Mouse (Mus musculus) retina, postnatal 1 day (tissue): ENCODE measurements around the gene 1700067P10Rik.

ENCODE experiments used
- DNase-seq: peaks from one replicate; pipeline ENCODE4 v3.0.0-alpha.2; 2012

The 1700067P10Rik gene

DNA sequence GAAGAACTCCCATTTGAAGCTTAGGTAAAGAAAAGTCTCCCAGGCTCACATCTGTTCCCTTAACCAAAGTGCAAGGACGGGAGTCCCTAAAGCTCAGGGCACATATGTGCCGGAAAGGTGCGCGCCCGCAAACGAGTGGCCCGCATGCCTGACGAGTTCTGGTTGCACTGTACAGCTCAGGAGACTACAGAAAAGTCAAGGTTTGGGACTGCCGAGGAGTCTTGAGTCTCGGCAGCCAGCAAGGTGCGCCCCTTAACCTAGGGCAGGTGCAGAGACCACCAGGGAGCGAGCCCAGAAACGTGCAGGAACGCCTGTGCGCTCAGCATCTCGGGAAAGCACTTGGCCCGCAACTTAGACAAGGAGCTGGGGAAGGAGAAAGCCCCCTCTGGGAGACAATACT lies 7.2 kb downstream of the 1700067P10Rik start:
- DNase-seq, result no peak

DNA sequence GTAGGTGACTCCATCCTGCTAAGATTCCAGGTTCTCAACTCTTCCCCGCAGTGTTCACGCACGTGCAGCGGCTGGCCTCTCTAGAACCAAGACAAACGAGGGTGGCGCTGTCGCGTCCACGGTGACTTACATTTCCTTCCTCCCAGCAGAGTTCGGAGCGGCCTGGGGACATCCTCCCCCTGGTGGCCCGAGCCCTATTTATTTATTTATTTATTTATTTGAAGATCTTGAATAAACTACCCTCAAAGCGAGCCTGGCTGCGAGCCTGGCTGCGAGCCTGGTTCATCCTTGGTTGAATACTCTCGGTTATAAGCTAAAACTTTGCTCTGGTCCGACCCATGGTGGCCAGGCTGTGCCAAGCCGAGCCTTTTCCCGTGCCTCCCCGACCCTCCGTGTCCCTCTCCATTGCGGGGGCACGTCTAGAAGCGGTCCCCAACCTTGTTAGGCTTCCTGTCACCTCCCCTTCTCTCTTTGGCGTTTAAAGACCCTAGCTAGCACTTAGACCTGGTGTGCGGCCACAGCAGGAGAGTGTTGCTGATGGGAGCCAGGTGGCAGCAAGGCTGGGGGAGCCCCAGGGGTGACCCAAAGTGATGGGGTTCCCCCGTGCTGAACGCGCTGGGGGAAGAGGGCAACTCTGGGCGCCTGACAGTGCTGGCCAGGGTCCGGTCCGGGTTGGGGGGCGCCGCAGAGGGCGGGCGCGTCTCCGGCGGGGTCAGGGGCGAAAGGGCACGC lies 8.1 kb downstream of the 1700067P10Rik start:
- peak; percentile 83 for DNase-seq

DNA sequence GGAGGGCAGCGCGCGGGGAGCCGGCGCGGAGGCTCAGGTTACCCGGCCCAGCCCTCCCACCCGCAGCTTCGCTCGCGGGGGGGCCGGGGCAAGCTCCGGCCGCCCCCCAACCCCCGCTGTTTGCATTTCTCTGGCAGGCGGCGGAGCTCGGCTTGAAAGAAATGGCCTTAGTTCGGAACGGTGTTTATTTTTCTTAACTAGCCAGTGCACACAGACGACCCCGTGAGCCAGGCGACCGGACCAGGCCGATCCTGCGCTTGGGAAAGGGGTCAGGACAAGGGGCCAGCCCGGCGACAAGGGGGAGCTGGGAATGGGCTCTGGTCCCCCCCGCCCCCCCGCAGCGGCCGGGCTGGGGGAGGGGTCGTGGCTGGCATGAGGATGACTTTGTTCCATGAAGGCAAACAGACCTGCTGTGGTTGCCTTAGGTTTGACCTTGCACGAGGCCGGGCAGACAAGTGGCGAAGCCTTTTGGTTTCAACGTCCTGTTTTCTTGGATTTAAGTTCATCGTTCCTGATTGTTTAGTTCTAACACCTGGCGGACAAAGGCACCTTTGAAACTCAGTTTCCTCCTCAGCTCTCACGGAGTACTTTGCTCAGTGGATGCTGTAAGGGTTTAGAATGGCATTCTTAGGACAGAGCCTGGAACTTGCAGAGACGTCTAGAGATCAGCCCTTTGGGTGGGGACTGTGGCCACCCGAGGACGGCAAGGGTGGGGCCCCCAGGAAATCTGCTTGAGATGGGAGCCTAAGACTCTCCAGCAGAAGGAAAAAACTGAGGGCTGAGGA lies 8.8 kb downstream of the 1700067P10Rik start:
- DNase-seq, result peak; percentile 32

DNA sequence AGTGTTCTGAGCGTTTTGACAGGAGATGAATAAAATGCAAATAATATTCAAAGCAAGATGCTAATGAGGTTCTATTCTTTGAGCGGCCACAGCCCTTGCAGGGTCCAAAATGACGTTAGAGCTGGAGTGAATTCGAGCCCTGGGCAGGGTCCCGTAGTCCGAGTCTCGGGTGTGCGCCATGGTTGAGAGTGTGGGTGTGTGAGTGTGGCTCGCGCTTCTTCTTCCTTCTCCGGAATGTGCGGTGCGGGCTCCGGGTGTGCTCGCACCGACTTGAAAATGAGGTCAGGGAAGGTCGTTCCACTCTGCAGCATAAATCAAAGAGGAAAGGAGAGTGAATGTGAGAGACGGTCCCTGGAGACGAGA lies 9.4 kb downstream of the 1700067P10Rik start:
- peak; percentile 44 for DNase-seq

DNA sequence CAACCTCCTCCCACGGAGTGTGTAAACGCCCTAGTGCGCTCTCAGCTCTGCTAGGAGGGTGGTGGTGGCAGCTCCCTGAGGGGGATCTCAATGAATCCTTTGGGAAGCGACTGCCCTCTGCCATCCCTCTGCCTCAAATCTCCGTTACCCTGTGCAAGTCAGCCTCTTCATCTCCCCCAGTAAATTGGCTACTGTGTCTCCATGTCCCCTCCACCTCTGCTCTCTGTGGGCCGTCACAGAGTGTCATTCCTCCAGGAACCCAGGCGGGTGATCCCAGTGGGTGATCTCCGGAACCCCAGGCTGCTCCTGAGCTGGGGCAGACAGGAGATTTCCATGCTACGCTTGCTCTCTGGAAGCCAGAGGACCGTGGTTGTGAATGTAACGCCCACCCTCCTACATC lies 10.2 kb downstream of the 1700067P10Rik start:
- DNase-seq, result no peak

DNA sequence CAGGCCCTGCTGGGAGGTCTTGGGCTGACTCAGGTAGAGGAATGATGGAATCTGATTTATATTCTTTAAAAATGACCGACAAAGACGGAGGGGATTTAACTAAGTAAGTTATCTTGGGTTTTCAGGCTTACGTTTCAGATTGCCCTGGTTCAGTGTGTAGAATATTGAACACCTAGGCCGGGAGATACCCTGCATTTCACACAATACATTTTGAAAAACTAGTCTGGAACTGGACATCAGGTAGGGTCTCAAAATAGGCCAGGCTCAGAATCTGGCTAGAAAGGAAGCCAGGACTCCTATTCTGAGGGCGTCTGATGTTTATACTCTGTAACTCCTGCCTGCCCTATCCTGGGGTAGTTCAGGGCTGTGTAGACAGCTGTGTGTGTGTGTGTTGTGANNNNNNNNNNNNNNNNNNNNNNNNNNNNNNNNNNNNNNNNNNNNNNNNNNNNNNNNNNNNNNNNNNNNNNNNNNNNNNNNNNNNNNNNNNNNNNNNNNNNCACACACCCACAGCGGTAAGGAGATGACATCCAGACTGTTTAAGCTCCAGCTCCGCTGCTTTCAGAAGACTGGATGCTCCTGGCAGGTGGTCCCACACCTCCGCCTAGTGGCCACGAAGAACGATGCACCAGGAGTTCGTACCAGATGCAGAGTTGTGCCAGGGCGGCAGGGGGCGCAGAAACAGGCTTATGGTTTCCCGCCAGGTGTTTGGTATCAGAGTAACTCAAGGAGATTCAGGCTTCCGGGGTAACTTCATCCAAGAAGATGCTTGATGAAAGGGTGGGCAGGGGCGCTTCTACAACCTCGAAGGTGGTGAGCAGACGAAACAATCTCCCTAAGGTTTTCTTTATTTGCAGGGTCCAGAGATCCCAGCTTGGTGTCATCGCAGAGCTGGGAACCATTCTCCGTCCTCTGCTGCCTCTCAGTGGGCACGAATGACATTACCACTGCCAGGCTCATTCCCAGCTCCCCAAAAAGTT lies 11.6 kb downstream of the 1700067P10Rik start:
- peak; percentile 92 for DNase-seq

DNA sequence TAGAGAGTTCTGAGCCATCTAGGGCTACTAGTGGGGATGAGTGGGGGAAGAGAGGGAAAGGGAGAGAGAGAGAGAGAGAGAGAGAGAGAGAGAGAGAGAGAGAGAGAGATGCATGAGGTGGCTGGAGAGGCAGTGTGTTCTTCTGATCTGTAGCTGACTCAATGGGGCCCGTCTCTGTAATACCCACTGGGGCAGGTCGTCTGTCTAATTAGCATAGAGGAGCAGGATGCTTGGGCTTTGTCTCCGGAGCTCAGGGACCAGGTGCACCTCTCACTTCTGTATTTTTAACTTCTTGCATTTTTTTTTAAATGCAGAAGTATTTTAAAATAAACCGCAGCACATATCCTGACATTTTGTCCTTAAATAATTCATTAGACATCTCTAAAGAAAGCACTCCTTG lies 18.2 kb downstream of the 1700067P10Rik start:
- DNase-seq, result no peak

DNA sequence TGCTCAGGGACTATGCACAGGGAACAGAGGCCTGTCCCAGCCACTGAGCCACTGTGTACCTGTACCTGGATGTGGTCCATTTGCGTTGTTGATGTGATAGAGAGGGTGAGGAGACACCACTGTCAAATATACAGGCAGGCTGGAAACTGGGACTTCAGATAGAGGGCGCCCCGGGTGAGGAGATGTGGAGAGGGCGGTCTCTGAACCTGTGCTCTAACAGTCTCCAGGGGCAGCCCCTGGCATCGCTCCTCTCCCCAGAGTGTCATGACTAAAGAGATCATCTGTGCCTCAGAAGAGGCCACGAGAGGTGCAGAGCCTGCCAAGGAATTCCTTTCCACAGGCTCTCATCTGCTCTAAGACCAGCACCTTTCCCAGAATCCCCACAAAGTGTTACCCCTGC lies 18.7 kb downstream of the 1700067P10Rik start:
- DNase-seq, result no peak

DNA sequence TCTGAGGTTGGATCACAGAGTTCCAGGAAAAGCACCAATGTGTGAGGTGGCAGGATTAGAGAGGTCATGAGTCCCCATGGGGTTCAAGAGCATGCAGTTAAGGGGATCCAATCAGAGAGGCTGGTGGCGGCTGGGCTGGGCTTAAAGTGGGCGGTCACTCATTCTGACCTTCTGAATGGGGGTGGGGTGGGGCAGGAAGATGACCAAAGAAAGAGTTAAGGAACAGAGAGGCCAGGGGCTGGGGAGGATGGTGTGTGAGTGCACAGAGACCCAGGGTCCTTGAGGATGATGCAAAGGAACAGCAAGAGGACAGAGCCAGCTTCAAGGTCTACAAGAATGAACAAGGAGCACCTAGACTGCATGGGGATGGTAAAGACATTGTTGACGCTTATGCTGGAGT lies 19.4 kb downstream of the 1700067P10Rik start:
- DNase-seq, result no peak

DNA sequence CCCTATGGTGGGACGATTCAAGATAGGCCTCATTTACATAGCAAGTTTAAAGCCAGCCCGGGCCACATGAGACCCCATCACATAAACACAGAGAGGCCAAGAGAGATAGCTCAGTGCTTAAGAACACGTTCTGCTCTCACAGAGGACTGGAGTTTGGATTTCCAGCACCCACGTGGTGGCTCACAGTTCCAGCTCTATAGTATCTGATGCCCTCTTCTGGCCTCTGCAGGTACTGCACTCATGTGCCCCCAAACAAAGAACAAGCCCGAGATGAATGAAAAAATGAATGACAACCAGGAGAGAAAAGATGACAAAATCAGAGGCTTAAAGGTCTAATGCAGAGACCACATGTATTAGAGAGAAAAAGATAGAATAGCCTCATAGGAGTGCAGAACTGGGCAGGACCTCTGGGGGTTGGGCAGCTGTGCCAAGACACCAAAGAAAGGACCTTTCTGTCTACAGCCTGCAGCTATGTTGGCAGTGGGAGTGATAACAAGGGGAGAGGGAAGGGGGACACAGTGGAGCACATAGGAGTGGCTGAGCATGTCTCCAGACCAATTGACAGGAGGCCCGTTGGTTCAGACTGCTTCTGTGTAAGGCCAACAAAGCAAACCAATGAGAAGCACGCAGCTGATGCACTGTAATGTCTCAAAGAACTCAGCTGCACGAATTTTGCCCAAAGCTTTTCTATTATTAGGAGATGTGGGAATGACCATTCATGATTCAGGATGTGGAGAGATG lies 21.6 kb downstream of the 1700067P10Rik start:
- peak; percentile 70 for DNase-seq

DNA sequence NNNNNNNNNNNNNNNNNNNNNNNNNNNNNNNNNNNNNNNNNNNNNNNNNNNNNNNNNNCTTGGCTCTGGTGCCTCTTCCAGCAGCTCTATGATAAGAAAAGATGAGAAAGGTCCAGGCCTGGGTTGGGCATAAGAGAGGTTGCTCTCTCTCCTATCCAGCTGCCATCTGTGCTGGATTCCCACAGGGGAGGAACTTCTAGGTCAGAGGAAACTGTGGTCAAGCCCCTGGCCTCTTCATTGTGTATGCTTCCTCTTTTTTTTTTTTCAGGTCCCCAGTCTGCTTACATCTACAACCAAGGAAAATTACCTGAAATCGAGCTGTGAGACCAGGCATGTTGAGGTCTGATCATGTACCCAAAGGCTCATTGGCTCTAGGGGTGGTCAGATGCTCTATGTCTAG lies 29.5 kb downstream of the 1700067P10Rik start:
- no peak for DNase-seq

DNA sequence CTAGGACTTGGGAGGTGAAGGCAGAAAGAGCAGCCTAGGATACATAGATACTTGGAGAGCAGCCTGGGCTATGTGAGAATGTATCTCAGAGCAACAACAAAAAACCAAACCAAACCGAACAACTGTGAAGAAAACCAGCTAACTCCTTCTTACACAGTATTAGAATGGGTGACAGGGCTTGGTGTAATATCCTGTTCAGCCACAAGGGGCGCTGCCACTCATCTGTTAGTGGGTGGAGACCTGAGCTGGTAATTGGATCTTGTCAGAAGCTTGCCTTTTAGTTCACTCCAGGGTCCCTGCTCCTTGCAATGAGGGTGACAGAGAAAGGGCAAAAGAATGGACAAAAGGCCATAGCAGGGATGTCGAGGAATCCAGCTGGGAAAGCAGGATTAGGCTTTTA lies 30.5 kb downstream of the 1700067P10Rik start:
- peak; percentile 84 for DNase-seq

DNA sequence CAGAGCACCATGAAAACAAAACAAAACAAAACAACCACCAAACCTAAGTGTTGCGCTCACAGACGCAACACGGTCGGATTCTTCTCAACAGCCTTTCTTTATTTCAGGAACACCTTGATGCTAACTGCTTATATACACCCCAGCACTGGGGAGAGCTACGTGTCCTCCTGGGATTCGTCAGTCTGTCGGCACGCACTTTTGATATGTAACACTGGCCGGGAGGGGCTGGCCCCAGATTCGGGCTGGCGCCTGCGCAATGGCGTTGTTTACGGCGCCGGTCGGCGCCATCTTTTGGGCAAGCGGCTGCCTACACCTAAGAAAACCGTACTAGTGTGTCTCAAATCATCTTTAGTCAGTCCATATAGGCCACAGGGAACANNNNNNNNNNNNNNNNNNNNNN lies 31.3 kb downstream of the 1700067P10Rik start:
- DNase-seq, result no peak

DNA sequence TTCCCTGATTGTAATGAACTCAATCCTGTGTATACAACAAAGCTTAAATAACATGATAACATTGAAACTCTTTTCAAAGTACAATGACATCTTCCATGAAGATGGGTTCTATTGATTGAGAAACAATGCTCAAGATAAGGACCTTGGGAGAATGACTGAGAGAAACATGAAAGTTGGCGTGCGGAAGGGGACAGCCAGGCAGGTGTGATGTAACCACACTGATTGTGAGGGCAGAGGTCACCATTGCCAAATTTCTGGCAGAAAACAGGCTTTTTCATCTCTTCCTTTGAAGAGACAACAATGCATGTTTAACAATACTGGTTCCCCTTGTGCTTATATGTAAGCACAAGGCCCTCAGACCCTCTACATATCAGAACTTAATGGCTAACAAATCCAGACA lies 43.7 kb downstream of the 1700067P10Rik start:
- DNase-seq, result no peak
